Mouse (Mus musculus) midbrain, embryonic 14.5 days (tissue): ENCODE data around the gene Plekhg1. TPM values are rescaled to one million over a fixed set of nuclear protein-coding genes. Genes with fewer than 3 reads are reported as not detected.

Experiments
- ATAC-seq: fragments of 200-750 bp; cut with Nextera tagmentation; 2 replicates; pipeline ENCODE4 v1.8.0; 2017; ENCODE audit warnings: moderate number of reproducible peaks, moderate library complexity; ENCODE audit not compliant: low FRiP score, low TSS enrichment
- DNase-seq: peaks from one replicate; pipeline ENCODE4 v3.0.0-alpha.2; 2015
- H3K27ac ChIP-seq: fragments of 300-500 bp; sonication (generic); replicated peaks from 2 replicates; pipeline ENCODE4 v1.5.1; 2014; ENCODE audit warnings: mild to moderate bottlenecking, low read depth, low read length, moderate library complexity
- H3K27me3 ChIP-seq: fragments of 300-500 bp; sonication (generic); 2 replicates; pipeline ENCODE4 v1.6.1; 2014; ENCODE audit warnings: low read length, control low read depth, mixed read lengths; ENCODE audit not compliant: control insufficient read depth, insufficient read depth
- H3K36me3 ChIP-seq: fragments of 300-500 bp; sonication (generic); 2 replicates; pipeline ENCODE4 v1.6.1; 2014; ENCODE audit warnings: low read length, control low read depth; ENCODE audit not compliant: control insufficient read depth, insufficient read depth
- H3K4me1 ChIP-seq: fragments of 300-500 bp; sonication (generic); 2 replicates; pipeline ENCODE4 v1.6.1; 2014; ENCODE audit warnings: mild to moderate bottlenecking, antibody characterized with exemption, low read length, control low read depth; ENCODE audit not compliant: control insufficient read depth, insufficient read depth
- H3K4me2 ChIP-seq: fragments of 300-500 bp; sonication (generic); 2 replicates; pipeline ENCODE4 v1.6.1; 2014; ENCODE audit warnings: mild to moderate bottlenecking, low read length, moderate library complexity
- H3K4me3 ChIP-seq: fragments of 300-500 bp; sonication (generic); replicated peaks from 2 replicates; pipeline ENCODE4 v1.5.1; 2014; ENCODE audit warnings: low read depth, low read length
- H3K9ac ChIP-seq: fragments of 300-500 bp; sonication (generic); replicated peaks from 2 replicates; pipeline ENCODE4 v1.6.1; 2014; ENCODE audit warnings: mild to moderate bottlenecking, low read length, moderate library complexity
- H3K9me3 ChIP-seq: fragments of 300-500 bp; sonication (generic); 2 replicates; pipeline ENCODE4 v1.6.1; 2016; ENCODE audit warnings: low read length, control low read depth, mixed read lengths; ENCODE audit not compliant: control insufficient read depth
- WGBS: fragments of 180-500 bp; shearing (Covaris S2); extraction: QIAGEN DNeasy Blood & Tissue Kit; methylation state at CpG from one replicate; pipeline ENCODE4 v1.1.7; 2014; 5-methylcytosine and 5-hydroxymethylcytosine counted together
- polyA plus RNA-seq: library from polyadenylated mRNA; unstranded; fragments of >200 nt; fragmentation: Nextera tagmentation; extraction: Ambion mirVana; gene quantifications from 2 replicates; pipeline ENCODE4 v1.2.1, GENCODE M21; 2014

Plekhg1 gene
- polyA plus RNA-seq, 1 experiment from 2014 or later, result 8.9 TPM

DNA sequence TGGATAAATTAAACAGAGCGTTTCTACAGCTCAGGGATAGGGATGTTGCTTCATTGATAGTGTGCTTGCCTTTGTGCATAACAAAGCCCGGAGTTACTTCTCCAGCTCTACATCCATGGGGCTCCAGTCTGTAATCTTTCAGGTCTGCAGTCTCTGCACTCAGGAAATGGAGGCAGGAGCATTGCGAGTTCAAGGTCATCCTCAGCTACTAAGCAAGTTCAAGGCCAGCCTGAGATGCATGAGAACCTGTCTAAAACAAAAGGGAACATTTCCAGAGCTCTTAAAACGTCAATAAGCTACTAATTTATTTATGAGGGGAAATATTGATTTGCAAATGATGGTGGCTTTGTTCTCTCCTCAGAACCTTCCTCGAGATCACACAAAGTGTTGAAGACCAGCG lies 209.1 kb downstream of the Plekhg1 start:
- Histone ChIP-seq H3K4me3 (no peak overlapping the region), H3K27me3 (no peaks in the 10 kb centered on the region), H3K36me3 (0 out of 2 replicates have a peak, but pooled peaks cover 2% of the 10 kb centered on the region), H3K4me1 (no peaks in the 10 kb centered on the region), H3K27ac (no peak overlapping the region), H3K9me3 (no peaks in the 10 kb centered on the region), H3K4me2 (no peak overlapping the region), H3K9ac (no peak overlapping the region)
- WGBS, result 88% methylated on average over 6 of the region's 6 CpGs
- DNase-seq, result no peak
- ATAC-seq, result no peak

DNA sequence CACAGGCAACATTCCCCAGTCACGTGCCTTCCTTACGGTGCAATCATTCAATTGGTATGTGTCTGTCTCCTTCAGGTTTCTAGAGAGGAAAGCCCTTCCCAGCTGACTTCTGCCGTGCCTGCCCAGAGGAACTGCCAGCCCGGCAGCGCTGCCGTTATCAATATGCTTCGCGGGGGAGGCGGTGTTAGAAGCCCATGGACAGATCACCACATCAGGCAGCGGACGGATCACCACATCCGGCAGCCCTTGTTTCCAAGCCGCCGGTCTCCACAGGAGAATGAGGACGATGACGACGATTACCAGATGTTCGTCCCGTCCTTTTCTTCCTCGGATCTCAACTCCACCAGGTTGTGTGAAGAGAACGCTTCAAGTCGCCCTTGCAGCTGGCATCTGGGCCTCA lies 216.3 kb downstream of the Plekhg1 start:
- Histone ChIP-seq H3K4me2 (no peak overlapping the region), H3K9ac (no peak overlapping the region), H3K4me1 (no peaks in the 10 kb centered on the region), H3K4me3 (no peak overlapping the region), H3K27me3 (no peaks in the 10 kb centered on the region), H3K27ac (no peak overlapping the region), H3K9me3 (no peaks in the 10 kb centered on the region), H3K36me3 (peaks cover 10% of the 10 kb centered on the region; the same call in 1 of the 2 replicates)
- 94% methylated on average over 22 of the region's 22 CpGs for WGBS
- DNase-seq (no peak), ATAC-seq (no peak)

DNA sequence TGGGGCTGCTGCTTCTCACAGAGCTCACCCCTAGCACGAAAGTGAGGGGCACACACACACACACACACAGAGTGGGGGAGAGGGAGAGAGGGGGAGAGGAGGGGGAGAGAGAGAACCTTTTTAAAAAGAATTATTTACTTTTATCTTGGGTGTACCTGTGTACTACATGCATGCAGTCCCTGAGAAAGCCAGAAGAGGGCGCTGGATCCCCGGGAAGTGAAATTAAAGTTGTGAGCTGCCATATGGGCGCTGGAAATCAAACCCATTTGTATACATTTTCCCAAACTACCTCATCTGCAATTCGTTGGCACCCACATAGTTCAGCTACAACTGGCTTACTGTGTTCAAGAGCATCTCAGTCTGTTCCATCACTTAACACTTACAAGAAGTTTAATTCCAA lies 218.4 kb downstream of the Plekhg1 start:
- Histone ChIP-seq H3K9ac (no peak overlapping the region), H3K27me3 (no peaks in the 10 kb centered on the region), H3K4me1 (no peaks in the 10 kb centered on the region), H3K27ac (no peak overlapping the region), H3K4me2 (no peak overlapping the region), H3K36me3 (peaks cover 8% of the 10 kb centered on the region; the same call in 1 of the 2 replicates), H3K4me3 (no peak overlapping the region), H3K9me3 (no peaks in the 10 kb centered on the region)
- no peak for ATAC-seq
- DNase-seq, result no peak
- 83% methylated on average over 5 of the region's 5 CpGs for WGBS

DNA sequence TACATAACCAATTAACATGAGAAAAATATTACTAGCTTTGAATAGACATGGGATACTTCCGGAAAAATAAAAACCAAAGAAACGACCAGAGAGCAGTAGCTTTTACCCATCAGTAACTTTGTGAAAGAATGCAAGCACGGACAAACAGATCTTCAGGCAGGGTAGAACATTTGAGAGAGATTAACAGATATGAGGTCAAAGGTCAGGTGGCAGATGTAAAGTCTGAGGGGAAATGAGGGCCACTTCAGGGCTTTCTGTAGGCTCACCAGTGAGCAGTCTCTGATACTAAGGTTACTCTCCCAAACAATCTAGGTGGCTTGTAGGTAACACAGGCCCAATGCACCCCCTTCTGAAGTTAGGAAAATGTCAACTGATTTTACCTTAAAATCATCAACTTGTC lies 228.9 kb downstream of the Plekhg1 start:
- no peaks in the 10 kb centered on the region for H3K9me3 ChIP-seq
- H3K27ac ChIP-seq, result no peak overlapping the region
- DNase-seq (no peak), ATAC-seq (no peak)
- no peak overlapping the region for H3K4me2 ChIP-seq
- no peaks in the 10 kb centered on the region for H3K27me3 ChIP-seq
- 85% methylated on average over 3 of the region's 3 CpGs for WGBS
- H3K36me3 ChIP-seq, result 0 out of 2 replicates have a peak, but pooled peaks cover 2% of the 10 kb centered on the region
- H3K4me1 ChIP-seq, result peaks cover 2% of the 10 kb centered on the region; the same call in 1 of the 2 replicates
- H3K9ac ChIP-seq, result no peak overlapping the region
- H3K4me3 ChIP-seq, result no peak overlapping the region

DNA sequence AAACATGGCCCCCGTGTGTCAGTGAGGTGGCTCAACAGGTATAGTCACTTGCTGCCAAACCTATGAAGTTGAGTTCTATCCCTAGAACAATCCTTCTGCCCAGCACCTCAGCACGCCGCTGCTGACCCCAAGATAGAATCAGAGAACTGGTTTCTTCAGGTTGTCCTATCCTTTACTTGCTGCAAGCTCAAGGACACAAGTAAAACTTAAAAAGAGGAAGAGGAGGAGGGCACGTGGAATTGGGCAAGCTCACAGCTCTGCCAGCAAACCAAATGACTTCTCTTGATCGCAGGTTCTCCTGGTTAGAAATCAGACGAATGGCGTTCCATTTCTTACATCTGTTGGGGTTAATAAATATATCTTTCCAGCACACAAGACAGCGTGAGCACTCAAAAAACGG lies 232.1 kb downstream of the Plekhg1 start:
- no peak overlapping the region for H3K27ac ChIP-seq
- peaks cover 2% of the 10 kb centered on the region; the same call in 1 of the 2 replicates for H3K4me1 ChIP-seq
- no peaks in the 10 kb centered on the region for H3K9me3 ChIP-seq
- 94% methylated on average over 9 of the region's 9 CpGs for WGBS
- H3K9ac ChIP-seq, result no peak overlapping the region
- DNase-seq (no peak), ATAC-seq (no peak)
- H3K4me2 ChIP-seq, result peak overlapping the region; percentile 92
- H3K4me3 ChIP-seq, result no peak overlapping the region
- no peaks in the 10 kb centered on the region for H3K36me3 ChIP-seq
- no peaks in the 10 kb centered on the region for H3K27me3 ChIP-seq

DNA sequence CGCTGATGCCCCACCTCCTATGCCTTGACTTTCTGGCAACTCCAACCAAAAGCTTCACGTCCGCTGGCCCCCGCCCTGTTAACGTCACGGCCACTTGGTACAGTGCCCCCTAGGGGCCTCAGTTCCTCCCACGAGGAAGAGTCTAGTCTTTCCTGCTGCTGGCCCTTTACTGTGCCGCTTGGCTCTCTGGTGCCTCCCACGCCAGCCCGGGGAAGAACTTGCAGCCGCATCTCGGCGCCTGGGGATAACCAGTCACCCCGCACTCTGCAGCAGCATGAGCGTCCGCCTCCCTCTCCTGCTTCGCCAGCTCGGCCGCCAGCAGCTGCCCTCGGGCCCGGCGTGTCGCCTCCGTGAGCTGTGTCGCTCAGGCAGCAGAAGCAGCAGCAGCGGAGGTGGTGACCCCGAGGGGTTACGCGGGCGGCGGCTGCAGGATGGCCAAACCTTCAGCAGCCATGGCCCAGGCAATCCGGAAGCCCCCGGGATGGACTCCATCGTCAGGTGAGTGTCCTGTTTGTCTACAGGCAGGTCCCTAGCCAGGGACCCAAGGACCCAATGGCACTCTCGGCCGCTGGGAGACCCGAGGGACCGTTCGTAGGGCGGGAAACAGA lies 232.9 kb downstream of the Plekhg1 start, which contains the start of gene Mthfd1l:
Mthfd1l (plus strand) TSS at position 138 of the 608 bp plus-strand sequence.
- peaks cover 2% of the 10 kb centered on the region; the same call in 1 of the 2 replicates for H3K4me1 ChIP-seq
- peak within 1 kb of the TSS; percentile 80 for H3K27ac ChIP-seq
- H3K27me3 ChIP-seq, result no peaks in the 10 kb centered on the region
- ATAC-seq (peak; percentile 79), DNase-seq (peak; percentile 86)
- no peaks in the 10 kb centered on the region for H3K9me3 ChIP-seq
- under 1% methylated on average over 40 of the region's 40 CpGs for WGBS
- H3K4me2 ChIP-seq, result peak within 1 kb of the TSS; percentile 92
- H3K4me3 ChIP-seq, result peak within 1 kb of the TSS; percentile 72
- H3K36me3 ChIP-seq, result no peaks in the 10 kb centered on the region
- peak within 1 kb of the TSS; percentile 77 for H3K9ac ChIP-seq

DNA sequence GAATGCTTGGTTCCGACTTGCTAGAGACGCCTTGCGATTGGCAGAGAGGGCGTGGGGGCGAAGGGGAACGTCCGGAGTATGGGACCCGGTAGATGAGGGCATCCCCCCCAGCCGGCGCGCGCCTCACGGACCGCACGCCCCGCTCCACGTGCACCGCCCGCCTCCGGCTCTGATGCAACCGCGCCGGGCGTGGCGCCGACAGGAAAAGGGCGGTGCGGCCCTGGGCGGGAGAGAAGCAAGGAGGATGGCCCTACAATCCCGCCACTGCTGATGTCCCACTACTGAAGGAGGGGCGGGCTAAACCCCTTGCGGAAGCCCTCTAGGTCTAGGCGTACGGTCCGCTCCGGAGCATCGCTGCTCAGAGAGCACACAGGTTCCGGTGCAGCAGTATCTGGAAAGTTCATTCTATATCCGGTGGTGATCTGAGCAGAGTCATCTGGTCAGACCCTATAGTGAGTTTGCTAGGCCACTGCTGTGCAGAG lies 233.5 kb downstream of the Plekhg1 start:
- DNase-seq (peak; percentile 87), ATAC-seq (peak; percentile 83)
- peak overlapping the region; percentile 77 for H3K9ac ChIP-seq
- peak overlapping the region; percentile 92 for H3K4me2 ChIP-seq
- WGBS, result under 1% methylated on average over 38 of the region's 39 CpGs
- H3K27me3 ChIP-seq, result no peaks in the 10 kb centered on the region
- H3K4me1 ChIP-seq, result peaks cover 2% of the 10 kb centered on the region; the same call in 1 of the 2 replicates
- H3K36me3 ChIP-seq, result no peaks in the 10 kb centered on the region
- H3K4me3 ChIP-seq, result peak overlapping the region; percentile 72
- H3K27ac ChIP-seq, result peak overlapping the region; percentile 80
- no peaks in the 10 kb centered on the region for H3K9me3 ChIP-seq

DNA sequence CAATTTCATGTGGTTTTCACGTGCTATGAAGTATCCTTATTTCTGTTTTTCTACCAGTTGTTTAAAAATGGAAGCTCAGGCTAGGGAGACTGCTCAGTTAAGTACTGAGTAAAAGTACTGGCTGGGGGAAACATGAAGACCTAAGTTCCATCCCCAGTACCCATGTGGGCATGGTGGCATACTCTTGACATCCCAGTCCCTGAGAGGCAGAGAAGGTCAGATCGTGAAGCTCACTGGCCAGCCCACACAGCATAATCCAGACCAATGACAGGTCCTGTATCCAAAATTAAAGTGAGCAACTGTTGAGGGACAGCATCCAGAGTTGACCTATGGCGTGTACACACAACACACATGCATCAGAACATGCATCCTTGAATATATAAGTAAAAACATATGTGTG lies 234.2 kb downstream of the Plekhg1 start:
- peaks cover 2% of the 10 kb centered on the region; the same call in 1 of the 2 replicates for H3K4me1 ChIP-seq
- no peaks in the 10 kb centered on the region for H3K36me3 ChIP-seq
- no peaks in the 10 kb centered on the region for H3K27me3 ChIP-seq
- ATAC-seq (no peak), DNase-seq (no peak)
- WGBS, result 74% methylated on average over 3 of the region's 3 CpGs
- no peak overlapping the region for H3K27ac ChIP-seq
- H3K9me3 ChIP-seq, result no peaks in the 10 kb centered on the region
- no peak overlapping the region for H3K9ac ChIP-seq
- no peak overlapping the region for H3K4me3 ChIP-seq
- peak overlapping the region; percentile 92 for H3K4me2 ChIP-seq
